Mouse (Mus musculus) brain, adult 2 months (tissue): Measurements from ENCODE around the gene Dcxr.

Experiments
- DNase-seq: peaks from one replicate; pipeline ENCODE4 v3.0.0; 2011; ENCODE audit warnings: low read depth, low spot score

Gene Dcxr

DNA sequence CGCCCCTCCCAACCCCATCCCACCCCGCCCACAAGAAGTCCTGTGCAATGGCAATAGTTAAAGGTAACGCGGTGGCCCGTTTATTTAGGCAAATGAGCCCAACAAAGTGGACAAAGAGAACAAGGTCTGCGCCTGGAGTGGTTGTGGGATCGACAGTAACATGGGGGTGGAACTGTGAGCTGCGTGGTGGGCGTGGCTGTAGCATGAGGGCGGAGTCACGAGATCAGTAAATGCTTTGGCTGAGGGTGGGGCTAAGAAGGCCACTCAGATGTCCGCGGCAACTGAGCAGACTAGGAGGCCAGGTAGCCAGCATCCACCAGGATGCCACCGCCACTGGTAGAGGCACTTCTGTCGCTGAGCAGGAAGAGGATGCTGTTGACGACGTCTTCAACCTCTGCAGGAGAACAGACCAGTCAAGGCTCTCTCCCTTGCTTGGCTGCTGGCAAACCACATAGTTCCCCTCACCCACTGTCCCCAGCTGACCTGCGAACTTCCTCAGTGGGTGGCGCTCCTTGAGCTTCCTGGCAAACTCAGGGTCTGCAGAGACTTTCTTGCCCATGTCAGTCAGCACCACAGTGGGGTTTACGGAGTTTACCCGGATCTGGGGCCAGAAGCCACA, 2.5 kb upstream of the Dcxr start:
- peak; percentile 32 for DNase-seq

DNA sequence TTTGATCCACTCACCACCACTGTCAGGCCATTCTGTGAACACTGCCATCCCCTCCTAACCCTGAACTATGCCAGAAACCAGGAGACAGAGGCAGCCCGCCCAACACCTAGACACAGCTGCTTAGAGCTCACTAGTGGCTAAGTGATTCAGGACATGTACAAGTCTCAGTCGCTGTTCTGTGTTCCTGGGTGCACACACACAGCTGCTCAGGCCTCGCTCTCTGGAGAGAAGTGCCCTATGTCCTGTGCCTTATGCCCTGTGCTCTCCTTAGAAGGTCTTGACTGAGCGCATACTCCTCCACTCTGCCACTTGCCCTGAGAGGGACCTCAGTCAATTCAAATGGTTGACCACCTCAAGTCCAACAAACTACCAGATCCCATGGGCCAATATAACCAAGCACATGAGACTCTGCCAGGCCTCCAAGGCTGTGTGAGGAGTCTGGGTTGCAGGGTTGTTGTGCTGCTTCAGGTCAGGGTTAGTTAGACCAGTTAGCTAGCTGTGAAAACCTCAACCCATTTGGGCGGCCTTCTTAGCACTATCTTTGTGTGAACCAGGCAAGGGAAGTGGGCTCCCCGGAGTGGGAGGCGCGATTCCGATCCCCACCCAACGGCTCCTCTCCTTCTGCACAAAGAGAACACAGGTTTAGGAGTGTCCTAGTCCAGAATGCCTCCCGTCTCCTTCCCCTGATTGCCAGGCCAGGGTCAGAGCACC, 1.6 kb upstream of the Dcxr start:
- DNase-seq: no peak

DNA sequence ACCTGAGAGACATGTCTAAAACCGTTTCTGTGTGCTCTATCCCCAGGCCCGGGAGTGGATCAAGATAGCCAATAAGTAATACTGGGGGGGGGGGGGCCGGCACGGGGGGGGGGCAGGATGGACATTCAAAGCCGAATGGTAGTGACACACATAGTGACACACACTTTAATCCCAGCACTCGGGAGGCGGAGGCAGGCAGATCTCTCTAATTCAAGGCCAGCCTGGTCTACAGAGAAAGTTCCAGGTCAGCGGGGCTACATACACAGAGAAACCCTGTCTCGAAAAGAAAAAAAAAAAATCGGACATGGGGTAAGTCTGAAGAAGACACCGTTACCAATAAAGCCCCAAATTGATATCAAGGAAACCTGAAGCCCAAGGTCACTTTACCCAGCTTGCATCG, 483 bp upstream of the Dcxr start:
- no peak for DNase-seq

DNA sequence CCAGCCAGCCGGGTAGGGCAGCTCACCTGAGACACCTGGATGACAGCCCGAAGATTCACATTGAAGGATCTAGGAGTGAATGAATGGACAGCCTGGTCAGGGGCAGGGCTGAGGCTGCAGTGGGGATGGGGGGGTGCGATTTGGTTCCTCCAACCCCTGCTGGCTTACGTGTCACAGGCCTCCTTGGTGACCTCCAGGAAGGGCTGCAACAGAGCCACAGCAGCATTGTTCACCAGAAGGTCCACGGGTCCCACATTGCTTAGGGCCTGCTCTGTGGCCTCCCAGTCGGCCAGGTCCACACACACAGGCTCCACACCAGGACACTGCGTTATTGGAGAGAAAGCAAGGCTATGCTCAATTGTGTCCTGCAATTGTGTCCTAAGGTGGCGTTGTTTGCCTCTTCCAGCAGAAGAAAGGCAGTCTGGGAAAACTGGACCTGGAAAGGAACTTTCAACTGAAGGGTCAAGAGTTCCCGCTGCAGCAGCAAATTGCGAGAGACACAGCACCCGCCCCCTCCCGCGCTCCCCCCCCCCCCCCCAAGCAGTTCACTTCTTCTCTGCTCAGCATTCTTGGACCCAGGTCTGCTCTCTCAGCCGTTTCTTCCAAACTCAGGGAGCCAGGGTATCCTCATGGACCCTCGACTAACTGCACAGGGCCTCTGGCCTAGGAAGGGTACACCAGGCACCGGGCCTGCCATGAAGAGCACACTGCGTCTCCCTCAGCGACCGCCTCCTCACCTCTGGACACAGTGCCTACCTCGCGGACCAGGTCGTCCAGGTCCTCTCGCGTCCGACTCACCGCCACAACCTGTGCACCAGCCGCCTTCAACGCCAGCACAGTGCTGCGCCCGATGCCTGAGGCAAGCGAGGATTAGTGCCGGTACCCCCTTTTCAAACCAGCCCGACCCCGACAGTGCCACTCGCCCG, 575 bp downstream of the Dcxr start:
- DNase-seq: no peak

DNA sequence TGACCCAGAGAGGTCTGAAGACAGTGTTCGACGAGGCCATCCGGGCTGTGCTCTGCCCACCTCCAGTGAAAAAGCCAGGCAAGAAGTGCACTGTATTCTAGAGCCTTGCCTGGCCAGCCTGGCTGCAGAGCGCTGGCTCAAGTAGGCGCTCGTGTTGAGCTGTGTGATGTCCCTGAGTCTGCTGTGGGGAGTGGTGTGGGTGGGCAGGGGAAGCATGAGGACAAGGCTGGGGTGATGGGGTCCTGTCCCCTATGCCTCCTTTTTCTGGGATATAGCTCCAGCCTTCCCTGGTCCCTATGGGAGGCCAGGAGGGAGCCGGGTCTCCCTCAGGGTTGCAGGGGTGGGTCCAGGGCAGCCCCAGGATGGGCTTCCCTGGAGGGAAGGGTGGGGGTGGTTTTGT, 3.6 kb downstream of the Dcxr start:
- no peak for DNase-seq

DNA sequence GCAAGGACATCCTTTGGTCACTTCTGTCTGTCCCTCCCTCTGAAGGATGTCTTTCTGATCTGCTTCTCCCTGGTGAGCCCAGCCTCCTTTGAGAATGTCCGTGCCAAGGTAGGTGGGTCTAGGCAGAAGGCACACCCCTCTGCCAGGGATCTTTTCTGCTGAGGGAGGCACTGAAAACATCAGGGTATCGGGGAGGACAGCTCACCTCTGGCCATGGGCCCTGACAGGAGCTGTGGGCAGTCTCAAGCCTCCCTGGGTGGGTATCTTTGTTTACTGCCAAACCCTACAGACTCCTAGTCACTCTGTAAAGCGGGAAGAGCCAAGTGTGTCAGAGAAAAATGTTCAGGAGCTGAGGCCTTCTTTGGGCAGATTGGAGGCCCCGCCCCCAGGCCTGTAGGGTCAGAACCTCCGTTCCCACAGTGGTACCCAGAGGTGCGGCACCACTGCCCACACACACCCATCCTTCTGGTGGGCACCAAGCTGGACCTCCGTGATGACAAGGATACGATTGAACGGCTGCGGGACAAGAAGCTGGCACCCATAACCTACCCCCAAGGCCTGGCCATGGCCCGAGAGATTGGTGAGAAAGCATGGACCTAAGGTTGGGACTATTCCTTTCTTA, 4.2 kb downstream of the Dcxr start:
- DNase-seq: no peak

DNA sequence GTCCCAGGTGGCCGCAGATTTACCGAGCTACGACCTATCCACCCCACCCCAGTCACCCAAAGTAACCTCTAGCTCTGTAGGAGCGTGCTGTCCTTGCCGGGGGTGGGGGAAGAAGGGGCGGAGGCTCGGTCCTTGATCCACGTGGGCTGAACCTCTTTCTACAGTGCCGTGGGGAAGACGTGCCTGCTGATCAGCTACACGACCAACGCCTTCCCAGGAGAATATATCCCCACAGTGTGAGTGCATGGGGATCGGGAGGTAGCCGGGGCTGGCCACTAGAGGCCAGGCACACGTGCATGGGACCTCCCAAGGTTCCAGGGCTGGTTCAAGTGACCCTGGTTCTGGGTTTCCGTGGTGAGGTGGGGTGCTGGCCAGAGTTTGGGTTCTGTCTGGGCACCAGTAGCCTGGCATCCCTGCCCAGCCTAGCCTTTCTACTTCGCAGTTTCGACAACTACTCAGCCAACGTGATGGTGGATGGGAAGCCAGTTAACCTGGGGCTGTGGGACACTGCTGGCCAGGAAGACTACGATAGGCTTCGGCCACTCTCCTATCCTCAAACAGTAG, 4.9 kb downstream of the Dcxr start:
- DNase-seq: no peak

DNA sequence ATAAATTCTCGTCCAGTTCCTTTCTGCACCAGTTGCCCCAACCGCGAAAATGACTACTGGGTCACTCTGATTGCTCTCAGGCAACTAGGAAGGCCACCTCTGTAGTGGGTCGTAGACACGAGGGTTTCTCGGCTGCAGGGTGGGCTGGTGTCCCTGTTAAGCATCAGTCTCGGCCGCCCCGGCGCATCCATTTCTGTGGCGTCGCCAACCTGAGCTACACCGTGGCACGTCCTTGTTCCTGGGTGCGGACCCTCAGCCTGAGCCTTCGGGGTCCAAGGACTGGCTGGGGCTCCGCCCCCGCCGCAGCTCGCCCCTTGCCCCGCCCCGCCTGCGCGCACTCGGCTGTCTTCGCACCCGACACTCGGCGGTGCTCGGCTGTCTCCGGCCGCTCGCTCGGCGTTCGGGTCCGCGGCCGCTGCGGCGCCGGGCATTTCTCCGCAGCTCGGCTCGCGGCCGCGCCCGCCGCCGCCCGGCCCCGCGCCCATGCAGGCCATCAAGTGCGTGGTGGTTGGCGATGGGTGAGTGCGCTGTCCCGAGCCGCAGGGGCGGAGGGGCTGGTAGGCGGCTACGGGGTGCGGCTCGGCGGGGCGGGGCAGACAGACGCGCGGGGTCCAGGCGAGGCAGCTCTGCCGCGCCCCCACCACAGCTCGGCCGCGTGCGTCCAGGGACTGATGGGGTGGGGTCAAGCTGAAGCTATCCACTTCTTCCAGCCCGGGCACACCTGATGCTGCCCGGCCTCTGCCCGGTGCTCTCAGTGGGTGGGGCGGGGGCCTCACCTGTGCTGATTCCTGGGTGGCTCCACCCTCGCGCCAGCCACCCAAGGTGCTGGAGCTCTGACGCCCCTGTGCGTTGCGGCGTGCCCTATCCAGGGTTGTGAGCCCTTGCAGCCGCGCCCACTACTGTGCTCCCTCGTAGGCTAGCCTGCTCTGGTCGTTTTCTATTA, 5.7 kb downstream of the Dcxr start, which contains the start of gene Rac3:
Rac3 (plus strand) TSS at position 347 of the 943 bp plus-strand sequence.
- peak; percentile 71 for DNase-seq

DNA sequence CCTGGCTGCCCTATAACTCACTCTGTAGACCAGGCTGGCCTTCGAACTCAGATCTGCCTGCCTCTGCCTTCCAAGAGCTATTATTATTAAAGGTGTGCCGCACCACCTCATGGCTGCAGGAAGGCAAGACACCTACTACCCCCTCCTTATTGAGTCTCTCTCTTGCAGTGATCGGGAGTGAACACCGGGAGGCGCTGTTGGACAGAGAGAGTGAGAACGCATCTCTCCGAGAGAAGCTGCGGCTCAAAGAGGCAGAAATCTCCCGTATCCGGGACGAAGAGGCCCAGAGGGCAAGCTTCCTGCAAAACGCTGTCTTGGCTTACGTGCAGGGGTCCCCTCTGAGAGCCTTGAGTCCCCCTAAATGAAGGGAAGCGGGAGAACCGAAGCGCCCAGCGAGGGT, 6.6 kb downstream of the Dcxr start:
- peak; percentile 96 for DNase-seq

DNA sequence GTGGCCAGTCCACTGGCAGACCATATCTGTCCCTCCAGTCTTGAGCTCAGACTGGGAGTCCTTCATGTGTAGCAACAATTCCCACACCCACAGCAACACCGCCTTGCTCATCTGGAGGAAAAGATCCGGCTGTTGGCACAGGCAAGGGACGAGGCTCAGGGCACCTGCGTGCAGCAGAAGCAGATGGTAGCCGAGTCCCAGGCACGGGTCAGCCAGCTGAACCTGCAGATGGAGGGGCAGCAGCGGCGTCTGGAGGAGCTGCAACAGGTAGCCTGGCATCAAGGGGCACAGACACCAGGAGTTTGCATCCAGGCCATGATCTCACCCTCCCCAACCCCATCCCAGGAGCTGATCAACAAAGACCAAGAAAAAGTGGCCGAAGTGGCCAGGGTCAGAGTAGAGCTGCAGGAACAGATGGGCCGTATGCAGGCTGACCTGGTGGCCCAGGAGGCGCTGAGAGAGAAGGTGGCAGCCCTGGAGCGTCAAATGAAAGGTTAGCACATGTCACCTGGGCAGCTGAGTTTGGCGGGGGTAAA, 7.2 kb downstream of the Dcxr start:
- no peak for DNase-seq

DNA sequence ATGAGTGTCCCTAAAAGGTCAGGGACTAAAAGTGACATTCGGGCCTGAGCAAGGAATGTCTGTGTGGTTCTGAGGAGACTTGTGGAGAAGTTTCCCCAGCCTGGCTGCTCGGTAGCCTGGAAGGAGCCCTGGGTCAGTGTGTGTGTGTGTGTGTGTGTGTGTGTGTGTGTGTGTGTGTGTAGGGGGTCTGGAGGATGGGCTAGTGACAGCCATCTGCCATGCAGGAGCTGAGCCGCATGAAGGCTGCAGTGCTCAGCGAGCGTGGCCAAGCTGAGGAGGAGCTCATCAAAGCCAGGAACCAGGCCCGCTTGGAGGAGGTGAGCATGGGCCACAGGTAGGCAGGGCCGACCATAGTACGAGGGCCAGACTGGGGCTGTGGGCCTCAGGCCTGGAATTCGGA, 7.8 kb downstream of the Dcxr start:
- no peak for DNase-seq

DNA sequence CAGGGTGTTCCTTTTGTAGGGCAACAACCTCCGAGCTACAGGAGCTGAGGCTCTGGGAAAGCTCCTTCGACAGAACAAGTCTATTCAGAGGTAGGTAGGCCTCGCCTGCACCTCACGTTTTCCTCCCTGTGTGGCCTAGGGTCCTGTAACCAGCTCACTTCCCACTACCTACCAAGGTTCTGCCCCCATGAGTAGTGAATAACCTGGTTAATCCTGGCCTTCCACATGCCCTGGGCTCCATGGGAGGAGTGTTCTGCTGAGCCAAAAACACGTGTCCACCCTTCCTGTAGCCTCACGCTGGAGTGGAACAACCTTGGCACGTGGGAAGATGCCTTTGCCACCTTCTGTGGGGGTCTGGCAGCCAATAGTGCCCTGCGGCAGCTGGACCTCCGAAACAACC, 11.9 kb downstream of the Dcxr start:
- DNase-seq: no peak

DNA sequence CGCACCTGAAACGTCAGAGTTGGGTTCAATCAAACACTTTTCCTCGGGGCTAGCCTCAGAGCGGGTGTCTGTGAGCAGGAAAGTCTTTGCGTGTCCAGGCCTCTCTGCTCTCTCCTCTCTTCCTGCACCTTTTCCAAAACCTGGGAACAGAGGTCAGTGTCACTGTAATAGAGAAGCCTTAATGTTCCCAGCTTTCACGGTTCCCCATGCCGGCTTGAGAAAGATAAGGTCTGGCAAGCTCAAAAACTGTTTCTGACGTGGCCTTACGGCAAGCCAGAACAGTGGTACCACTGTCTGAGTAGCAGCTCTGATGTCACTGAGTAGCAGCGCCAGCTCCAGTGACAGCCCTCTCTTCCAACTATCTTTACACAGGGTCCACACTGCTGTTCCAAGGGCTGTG, 12.5 kb downstream of the Dcxr start:
- no peak for DNase-seq

DNA sequence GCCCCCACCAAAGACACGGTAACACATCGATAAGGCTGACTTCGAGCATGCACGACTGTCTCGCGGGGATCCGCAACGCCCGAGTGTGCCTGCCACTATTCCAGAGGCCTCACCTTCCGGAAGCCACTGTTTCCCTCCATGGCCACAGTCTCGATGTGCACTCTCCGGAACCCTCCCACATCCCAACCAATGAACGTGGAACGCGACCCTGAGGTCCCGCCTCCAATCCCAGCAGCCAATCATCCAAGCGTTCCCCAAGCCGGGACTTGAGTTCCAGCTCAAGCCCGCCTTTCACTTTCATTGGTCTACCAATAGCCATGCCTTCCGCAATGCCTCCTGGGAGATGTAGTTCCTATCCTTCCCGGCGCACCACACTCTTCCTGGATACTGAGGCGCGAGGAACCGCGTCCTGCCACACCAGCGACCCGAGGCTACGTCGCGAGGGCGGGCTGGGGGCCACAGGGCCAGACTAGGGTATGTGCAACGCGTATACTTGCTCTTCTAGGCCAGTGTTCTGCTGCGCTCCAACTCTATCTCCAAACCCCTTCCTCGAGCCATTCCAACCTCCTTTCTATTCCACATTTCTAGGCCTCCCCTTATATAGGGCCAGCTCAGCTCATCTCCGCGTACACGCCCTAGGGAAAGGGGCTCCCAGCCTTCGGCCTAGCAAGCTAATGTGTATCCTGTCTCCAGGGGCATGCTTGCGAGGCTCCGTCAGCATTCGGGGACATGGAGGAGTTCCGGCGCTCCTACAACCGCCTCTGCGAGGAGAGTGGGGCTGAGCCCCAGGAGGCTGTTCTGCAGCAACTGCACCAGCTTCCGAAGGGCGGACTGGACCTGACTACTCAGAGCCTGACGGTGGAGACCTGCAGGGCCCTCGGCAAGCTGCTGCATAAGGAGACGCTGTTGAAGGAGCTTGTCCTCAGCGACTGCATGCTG, 13.2 kb downstream of the Dcxr start, which contains the start of the genes Cenpx and Lrrc45:
Cenpx (minus strand) TSS at position 159 of the 939 bp plus-strand sequence.
Lrrc45 (plus strand) TSS at position 346 of the 939 bp plus-strand sequence.
- DNase-seq: peak; percentile 99

DNA sequence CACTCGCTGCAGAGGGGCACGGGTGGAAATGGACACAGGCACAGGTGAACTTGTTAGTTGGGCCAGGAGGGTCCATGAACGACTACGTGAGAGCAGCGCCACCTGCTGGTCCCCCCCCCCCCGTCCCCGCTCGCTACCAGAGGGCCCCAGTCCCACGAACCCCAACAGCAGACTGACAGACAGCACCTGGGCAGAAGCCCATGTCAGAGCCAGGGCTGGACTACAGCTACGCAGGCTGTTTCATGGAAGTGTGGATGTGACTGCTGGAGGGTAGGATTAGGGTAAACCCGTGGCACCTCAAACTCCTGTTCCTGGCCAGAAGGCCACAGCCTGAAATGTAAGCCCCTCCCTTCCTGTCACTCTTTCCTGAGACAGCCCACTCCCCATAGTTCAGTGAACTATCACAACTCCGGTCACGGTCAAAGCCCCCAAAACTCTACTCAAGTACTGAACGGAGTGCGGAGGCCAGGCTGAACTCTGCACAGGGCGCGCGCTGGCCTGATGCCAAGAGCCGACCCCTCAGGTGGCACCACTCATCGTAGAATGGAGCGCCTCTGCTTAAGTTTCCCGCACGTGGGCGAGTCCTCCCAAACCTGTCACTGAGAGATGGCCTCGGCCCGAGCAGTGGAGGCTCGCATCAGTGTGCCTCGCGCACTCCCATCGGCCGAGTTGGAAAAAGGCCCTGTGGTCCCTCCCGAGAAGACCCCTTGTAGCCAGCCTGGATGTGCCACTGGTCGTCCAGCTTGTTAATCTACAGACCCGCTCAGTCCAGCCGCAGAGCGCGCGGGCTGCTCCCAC, 14.1 kb downstream of the Dcxr start:
- DNase-seq: peak; percentile 62

DNA sequence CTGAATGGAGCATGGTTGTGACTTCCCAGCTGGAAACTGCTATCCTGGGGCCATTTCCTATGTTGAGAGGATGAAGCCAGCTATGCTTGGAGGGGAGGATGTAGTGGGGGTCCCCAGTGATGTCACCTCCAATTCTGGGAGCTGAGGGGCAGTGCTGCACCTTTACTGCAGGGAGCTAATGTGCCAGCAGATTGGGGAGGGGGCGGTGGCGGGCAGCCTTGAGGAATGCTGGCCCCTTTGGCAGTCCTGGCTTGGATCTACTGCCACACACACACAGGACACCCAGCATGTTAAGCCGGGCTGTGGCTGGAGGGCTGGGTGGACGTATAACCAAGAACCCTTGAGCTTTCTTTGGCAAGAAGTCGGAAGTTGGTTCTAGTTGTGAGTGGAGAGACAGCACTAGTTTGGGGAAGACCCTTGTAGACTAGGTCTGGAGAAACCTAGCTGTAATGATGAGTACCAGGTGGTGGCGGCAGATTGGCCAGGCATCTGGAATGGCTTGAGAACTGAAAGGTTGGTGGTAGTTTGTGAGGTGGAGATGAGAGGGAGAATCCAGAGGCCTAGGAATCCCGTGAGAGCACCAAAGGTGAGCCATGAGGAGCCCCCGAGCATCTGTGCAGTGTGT, 15.0 kb downstream of the Dcxr start:
- DNase-seq: no peak

DNA sequence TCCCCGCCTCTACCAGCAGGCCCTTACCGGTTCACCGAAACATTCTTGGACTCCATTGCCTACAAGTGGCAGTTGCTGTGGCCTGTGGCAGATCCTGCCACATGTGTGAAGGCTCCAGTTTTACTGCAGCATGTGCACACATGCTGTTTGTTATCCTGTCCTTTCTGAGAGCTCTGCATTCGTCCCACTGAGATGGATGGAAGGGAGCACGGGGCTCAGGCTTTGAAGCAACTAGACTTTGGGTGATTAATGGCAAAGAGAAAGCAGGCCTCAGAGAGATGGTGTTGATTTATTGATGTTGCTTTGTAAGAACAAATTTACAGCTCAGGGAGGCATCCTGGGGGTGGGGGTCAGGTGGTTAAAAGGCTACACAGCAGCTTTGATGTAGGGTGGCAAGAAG, 16.4 kb downstream of the Dcxr start:
- no peak for DNase-seq

DNA sequence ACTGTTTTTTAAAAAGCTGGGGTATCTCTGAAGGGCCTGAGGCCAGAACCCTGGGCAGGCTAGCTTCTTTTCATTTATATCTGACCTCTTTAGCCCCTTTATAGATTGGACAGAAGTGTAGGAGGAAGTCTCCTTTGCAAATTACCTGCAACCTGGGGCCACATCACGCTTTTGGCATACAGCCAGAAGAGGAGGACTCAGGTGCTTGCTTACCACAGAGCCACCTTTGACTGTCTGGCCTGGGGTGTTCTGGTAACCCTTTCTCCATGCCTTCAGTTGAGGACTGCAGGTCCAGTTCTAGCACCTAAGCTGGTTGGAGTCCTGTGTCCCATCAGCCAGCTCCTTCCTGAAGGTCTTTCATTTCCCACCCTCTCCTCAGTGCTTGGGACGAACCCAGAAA, 17.5 kb downstream of the Dcxr start:
- DNase-seq: no peak
